Mouse (Mus musculus) testis, adult 2 months (tissue): Measurements from ENCODE around the gene Kansl3. TPM values are rescaled to one million over a fixed set of nuclear protein-coding genes. Genes with fewer than 3 reads are reported as not detected.

Experiments used
- H3K27ac ChIP-seq: fragments of 200-500 bp; 2 replicates; pipeline ENCODE4 v1.5.1; 2012; ENCODE audit warnings: low read depth, low read length; ENCODE audit not compliant: control insufficient read depth, insufficient read depth
- H3K27me3 ChIP-seq: fragments of 200-500 bp; 2 replicates; pipeline ENCODE4 v1.6.1; 2012; ENCODE audit warnings: mild to moderate bottlenecking, low read length, moderate library complexity; ENCODE audit not compliant: control insufficient read depth, insufficient read depth
- H3K36me3 ChIP-seq: fragments of 200-500 bp; 2 replicates; pipeline ENCODE4 v1.6.1; 2012; ENCODE audit warnings: mild to moderate bottlenecking, low read length; ENCODE audit not compliant: control insufficient read depth, insufficient read depth
- H3K4me1 ChIP-seq: fragments of 200-500 bp; 2 replicates; pipeline ENCODE4 v1.6.1; 2012; ENCODE audit warnings: low read length; ENCODE audit not compliant: control insufficient read depth, insufficient read depth
- H3K4me3 ChIP-seq: fragments of 200-500 bp; 2 replicates; pipeline ENCODE4 v1.5.1; 2012; ENCODE audit warnings: low read depth, mild to moderate bottlenecking, low read length, moderate library complexity, mixed read lengths; ENCODE audit not compliant: control insufficient read depth
- CTCF ChIP-seq: fragments of 200-500 bp; IDR thresholded peaks from 2 replicates; pipeline ENCODE4 v1.5.1; 2012; ENCODE audit warnings: low read depth, mild to moderate bottlenecking, inconsistent platforms, low read length, moderate library complexity; ENCODE audit not compliant: control insufficient read depth, insufficient read depth, insufficient replicate concordance
- POLR2A ChIP-seq: fragments of 200-500 bp; IDR thresholded peaks from 2 replicates; pipeline ENCODE4 v1.6.1; 2012; ENCODE audit warnings: low read depth, mild to moderate bottlenecking, inconsistent platforms, low read length, moderate library complexity; ENCODE audit not compliant: control insufficient read depth
- polyA plus RNA-seq: library from polyadenylated mRNA; depleted of rRNA; stranded (reverse); fragments of >200 nt; gene quantifications from 2 replicates; pipeline ENCODE4 v1.2.3, GENCODE M21; 2012

The Kansl3 gene
- polyA plus RNA-seq, 1 experiment = 141 TPM

DNA sequence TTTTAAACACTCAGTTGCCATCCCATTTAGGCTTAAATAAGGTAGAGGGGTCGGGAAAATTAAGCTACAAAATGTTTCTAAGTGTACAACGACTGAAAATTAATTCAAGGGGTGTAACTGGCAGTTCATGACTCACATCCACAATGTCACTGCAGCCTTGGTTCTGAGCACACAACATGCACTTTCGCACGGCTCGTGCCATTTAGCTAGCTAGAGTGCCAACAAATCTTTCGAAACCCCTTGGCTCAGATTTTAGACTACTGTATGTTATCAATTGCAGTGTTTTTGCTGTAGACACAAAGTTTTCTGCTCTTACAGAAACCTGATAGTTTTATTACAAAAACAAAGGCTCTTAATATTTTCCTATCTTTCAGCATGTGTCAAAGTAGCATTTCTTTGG, 1.9 kb upstream of the Kansl3 start:
- Histone ChIP-seq H3K27ac (no peak overlapping the region), H3K4me3 (peak overlapping the region; percentile 6; the same call in 1 of the 2 replicates), H3K27me3 (no peaks in the 10 kb centered on the region), H3K36me3 (peaks cover 3% of the 10 kb centered on the region; the same call in 1 of the 2 replicates), H3K4me1 (peaks cover 16% of the 10 kb centered on the region)
- TF ChIP-seq POLR2A = no peak
- no peak for TF ChIP-seq CTCF

DNA sequence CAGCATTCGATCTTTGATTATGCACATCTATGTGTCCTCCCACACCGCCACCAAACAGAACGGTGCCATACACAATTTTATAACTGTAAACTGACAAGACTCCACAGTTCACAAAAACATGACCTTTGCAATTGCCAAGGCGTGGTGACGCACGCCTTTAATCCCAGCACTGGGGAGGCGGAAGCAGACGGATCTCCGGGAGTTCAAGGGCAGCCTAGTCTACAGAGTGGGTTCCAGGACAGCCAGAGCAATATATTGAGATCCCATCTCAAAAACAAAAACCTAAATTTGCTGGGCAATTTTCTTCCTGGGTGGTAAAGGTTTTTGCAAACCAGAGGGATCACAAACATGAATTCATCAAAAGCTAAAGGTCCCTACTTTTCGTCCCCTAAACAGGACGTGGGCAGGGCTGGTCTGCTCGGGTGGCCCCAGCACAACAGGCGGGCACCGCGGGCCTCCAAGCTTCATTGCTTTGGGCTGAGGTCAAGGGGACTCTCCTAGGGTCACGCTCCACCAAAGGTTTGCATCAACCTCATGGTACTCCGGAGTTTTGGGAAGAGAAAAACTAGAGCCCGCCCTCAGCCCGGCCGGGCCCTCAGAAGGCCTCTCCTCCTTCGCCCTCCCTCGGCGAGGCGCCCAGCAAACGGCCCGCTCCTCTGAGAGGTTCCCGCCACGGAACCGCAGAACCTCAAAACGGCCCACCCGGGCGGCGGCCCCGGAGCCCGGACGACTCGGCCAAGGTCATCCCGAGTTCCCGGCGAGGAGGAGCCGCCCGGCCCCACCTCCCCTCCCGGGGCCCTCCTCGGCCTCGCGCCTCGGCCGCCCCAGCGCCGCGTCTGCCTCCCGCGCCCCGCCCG, 641 bp downstream of the Kansl3 start:
- Histone ChIP-seq H3K4me3 (peak overlapping the region; percentile 93), H3K27ac (peak overlapping the region; percentile 95), H3K4me1 (peaks cover 13% of the 10 kb centered on the region), H3K27me3 (no peaks in the 10 kb centered on the region), H3K36me3 (peaks cover 5% of the 10 kb centered on the region; the same call in 1 of the 2 replicates)
- TF ChIP-seq CTCF = no peak
- no peak for TF ChIP-seq POLR2A

- peak overlapping the region; percentile 95 for H3K27ac ChIP-seq
- no peak; the same call in 1 of the 2 replicates for TF ChIP-seq POLR2A
- TF ChIP-seq CTCF = no peak
- H3K4me3 ChIP-seq = peak overlapping the region; percentile 93
Observed at GRCm38 (mm10) chr1:36367698-36368097, 1.3 kb downstream of the Kansl3 start.

GRCm38 (mm10) chr1:36356955-36357695, 11.9 kb downstream of the Kansl3 start:
- no peaks in the 10 kb centered on the region for H3K27me3 ChIP-seq
- no peak overlapping the region for H3K27ac ChIP-seq
- no peak overlapping the region for H3K4me3 ChIP-seq
- TF ChIP-seq POLR2A (no peak), CTCF (no peak)
- H3K36me3 ChIP-seq = no peaks in the 10 kb centered on the region; the same call in 1 of the 2 replicates
- no peaks in the 10 kb centered on the region; the same call in 1 of the 2 replicates for H3K4me1 ChIP-seq

More at GRCm38 (mm10) chr1:36367698-36368097, 1.3 kb downstream of the Kansl3 start:
- Histone ChIP-seq H3K4me1 (peaks cover 13% of the 10 kb centered on the region), H3K36me3 (peaks cover 5% of the 10 kb centered on the region; the same call in 1 of the 2 replicates), H3K27me3 (no peaks in the 10 kb centered on the region)

DNA sequence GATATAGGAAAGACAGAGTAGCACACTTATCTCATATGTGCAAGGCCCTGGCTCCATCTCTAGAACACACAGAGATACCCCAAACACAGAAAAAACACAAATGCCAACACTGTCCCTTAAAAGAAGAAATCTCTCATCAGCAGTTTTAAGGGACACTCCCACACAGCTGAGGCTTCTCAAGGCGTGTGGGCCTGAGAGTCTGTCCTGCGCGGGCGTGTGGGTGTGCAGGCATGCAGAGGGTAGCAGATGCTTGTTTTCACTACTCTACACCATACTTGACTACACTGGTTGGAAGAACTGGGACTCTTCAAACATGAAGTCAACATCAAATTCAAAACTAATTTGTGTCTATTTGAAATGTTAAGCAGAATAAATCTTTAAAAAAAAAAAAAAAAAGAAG, 16.6 kb downstream of the Kansl3 start:
- H3K4me3 ChIP-seq = no peak overlapping the region
- H3K4me1 ChIP-seq = no peaks in the 10 kb centered on the region; the same call in 1 of the 2 replicates
- H3K27ac ChIP-seq = no peak overlapping the region
- H3K36me3 ChIP-seq = peaks cover 7% of the 10 kb centered on the region
- no peak for TF ChIP-seq POLR2A
- TF ChIP-seq CTCF = no peak
- H3K27me3 ChIP-seq = no peaks in the 10 kb centered on the region

DNA sequence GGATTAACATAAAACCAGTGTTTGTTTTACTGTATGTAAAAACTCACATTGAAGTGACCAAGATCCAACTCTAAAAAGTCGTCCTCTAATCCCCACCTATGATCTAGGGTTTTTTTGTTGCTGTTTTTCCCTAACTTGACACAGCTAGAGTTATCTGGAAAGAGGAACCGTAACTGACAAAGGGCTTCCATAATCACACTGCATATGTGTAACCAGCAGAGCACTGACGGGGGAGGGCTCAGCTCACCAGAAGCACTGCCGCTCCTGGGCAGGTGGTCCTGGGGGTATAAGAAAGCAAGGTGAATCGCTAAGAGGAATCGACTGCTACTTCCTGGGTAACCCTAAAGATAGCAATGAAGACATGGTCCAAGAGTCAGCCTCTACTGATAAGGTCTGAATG, 26.4 kb downstream of the Kansl3 start:
- no peak overlapping the region for H3K4me3 ChIP-seq
- H3K4me1 ChIP-seq = no peaks in the 10 kb centered on the region
- no peaks in the 10 kb centered on the region for H3K27me3 ChIP-seq
- peaks cover 19% of the 10 kb centered on the region for H3K36me3 ChIP-seq
- TF ChIP-seq CTCF (no peak), POLR2A (no peak)
- no peak overlapping the region for H3K27ac ChIP-seq
